Mouse (Mus musculus): ENCODE measurements at regions not wholly inside any gene's neighbourhood (a gene's known extent, or its start where the extent isn't known, plus 50 kb on each side); places are given as distances from the start of the nearest gene placed in this dataset.
"Not testable (repeated sequence)": the region's sequence is repeated elsewhere in the genome, so short reads cannot be mapped to it uniquely, and the experiment has no call there.

- not testable (repeated sequence) for H3K27ac ChIP-seq (ENCODE audit: insufficient read depth, low read length); H3K27me3 ChIP-seq (ENCODE audit: control insufficient read depth, insufficient read depth, low read length); H3K4me1 ChIP-seq (ENCODE audit: control insufficient read depth, insufficient read depth, low read length); H3K4me3 ChIP-seq (replicated peaks; ENCODE audit: insufficient read depth, low read depth, low read length)
- TF ChIP-seq CTCF (IDR thresholded peaks at IDR 0.05; ENCODE audit: borderline replicate concordance, insufficient read depth, low read depth, low read length): peak; percentile 60
- DNase-seq: peak in 1 of 2 experiments; percentile 5
- 11% methylated on average over 3 of the region's 3 CpGs for WGBS
Measured at GRCm38 (mm10) chr6:67812478-67812877, 276.9 kb upstream of the Tacstd2 start.

GRCm38 (mm10) chr6:67791393-67791792, 255.8 kb upstream of the Tacstd2 start:
- no peak for TF ChIP-seq POLR2A (IDR thresholded peaks at IDR 0.05; ENCODE audit: borderline replicate concordance, insufficient read depth, low read length)
- no peak for TF ChIP-seq CTCF (IDR thresholded peaks at IDR 0.05; ENCODE audit: borderline replicate concordance, insufficient read depth, low read depth, low read length)
- DNase-seq: no peak
- Histone ChIP-seq H3K27me3 (ENCODE audit: control insufficient read depth, insufficient read depth, low read length) (no peaks in the 10 kb centered on the region), H3K4me3 (replicated peaks; ENCODE audit: insufficient read depth, low read depth, low read length) (no peak overlapping the region), H3K27ac (ENCODE audit: insufficient read depth, low read length) (no peak overlapping the region), H3K4me1 (ENCODE audit: control insufficient read depth, insufficient read depth, low read length) (no peaks in the 10 kb centered on the region)

- WGBS: 67% methylated on average over 1 of the region's 1 CpGs
- no peak for TF ChIP-seq CTCF (IDR thresholded peaks at IDR 0.05; ENCODE audit: borderline replicate concordance, insufficient read depth, low read depth, low read length)
- TF ChIP-seq POLR2A (IDR thresholded peaks at IDR 0.05; ENCODE audit: borderline replicate concordance, insufficient read depth, low read length): no peak
- DNase-seq: no peak
- Histone ChIP-seq H3K4me3 (replicated peaks; ENCODE audit: insufficient read depth, low read depth, low read length) (no peak overlapping the region), H3K27me3 (ENCODE audit: control insufficient read depth, insufficient read depth, low read length) (no peaks in the 10 kb centered on the region), H3K27ac (ENCODE audit: insufficient read depth, low read length) (no peak overlapping the region), H3K4me1 (ENCODE audit: control insufficient read depth, insufficient read depth, low read length) (no peaks in the 10 kb centered on the region)
Measured at GRCm38 (mm10) chr6:67790742-67791141, 255.1 kb upstream of the Tacstd2 start.

- WGBS: 70% methylated on average over 7 of the region's 7 CpGs
- TF ChIP-seq CTCF (IDR thresholded peaks at IDR 0.05; ENCODE audit: borderline replicate concordance, insufficient read depth, low read depth, low read length) (no peak), POLR2A (IDR thresholded peaks at IDR 0.05; ENCODE audit: borderline replicate concordance, insufficient read depth, low read length) (no peak)
Measured at GRCm38 (mm10) chr6:67787091-67787765, 251.6 kb upstream of the Tacstd2 start.

DNA sequence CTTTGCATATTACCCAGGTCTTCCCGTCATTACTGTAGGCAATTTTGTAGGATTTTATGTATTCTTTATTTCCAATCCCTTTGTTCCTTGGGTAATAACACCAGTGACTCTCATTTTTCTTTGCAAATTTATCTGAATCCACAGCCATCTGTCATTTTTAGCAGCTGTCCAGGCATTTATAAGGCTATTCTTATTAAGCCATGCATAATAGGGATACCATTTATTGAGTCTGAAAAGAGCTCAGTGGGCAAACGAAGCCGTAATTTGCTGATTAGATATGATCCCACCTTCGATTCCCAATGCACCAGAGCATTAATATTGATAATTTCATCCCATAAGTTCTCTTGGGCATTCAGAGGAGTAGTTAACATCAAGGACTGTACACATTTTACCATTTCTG, 243.3 kb upstream of the Tacstd2 start:
- Histone ChIP-seq H3K27ac (ENCODE audit: insufficient read depth, low read length) (no peak overlapping the region), H3K4me1 (ENCODE audit: control insufficient read depth, insufficient read depth, low read length) (no peaks in the 10 kb centered on the region), H3K4me3 (replicated peaks; ENCODE audit: insufficient read depth, low read depth, low read length) (no peak overlapping the region), H3K27me3 (ENCODE audit: control insufficient read depth, insufficient read depth, low read length) (no peaks in the 10 kb centered on the region)
- no peak for DNase-seq
- WGBS: 69% methylated on average over 4 of the region's 4 CpGs
- TF ChIP-seq CTCF (IDR thresholded peaks at IDR 0.05; ENCODE audit: borderline replicate concordance, insufficient read depth, low read depth, low read length): no peak
- TF ChIP-seq POLR2A (IDR thresholded peaks at IDR 0.05; ENCODE audit: borderline replicate concordance, insufficient read depth, low read length): no peak

More at GRCm38 (mm10) chr6:67787091-67787765, 251.6 kb upstream of the Tacstd2 start:
- H3K27me3 ChIP-seq (ENCODE audit: control insufficient read depth, insufficient read depth, low read length): no peaks in the 10 kb centered on the region
- DNase-seq: no peak
- no peak overlapping the region for H3K27ac ChIP-seq (ENCODE audit: insufficient read depth, low read length)
- no peak overlapping the region for H3K4me3 ChIP-seq (replicated peaks; ENCODE audit: insufficient read depth, low read depth, low read length)
- H3K4me1 ChIP-seq (ENCODE audit: control insufficient read depth, insufficient read depth, low read length): no peaks in the 10 kb centered on the region

- DNase-seq; H3K27ac ChIP-seq (ENCODE audit: insufficient read depth, low read length); H3K4me1 ChIP-seq (ENCODE audit: control insufficient read depth, insufficient read depth, low read length); H3K4me3 ChIP-seq (replicated peaks; ENCODE audit: insufficient read depth, low read depth, low read length); H3K27me3 ChIP-seq (ENCODE audit: control insufficient read depth, insufficient read depth, low read length): not testable (repeated sequence)
- WGBS: 80% methylated on average over 1 of the region's 1 CpGs
Measured at GRCm38 (mm10) chr6:67754102-67754501, 218.5 kb upstream of the Tacstd2 start.

- H3K27me3 ChIP-seq (ENCODE audit: control insufficient read depth, insufficient read depth, low read length): no peaks in the 10 kb centered on the region
- 52% methylated on average over 1 of the region's 1 CpGs for WGBS
- TF ChIP-seq CTCF (IDR thresholded peaks at IDR 0.05; ENCODE audit: borderline replicate concordance, insufficient read depth, low read depth, low read length): no peak
- TF ChIP-seq POLR2A (IDR thresholded peaks at IDR 0.05; ENCODE audit: borderline replicate concordance, insufficient read depth, low read length): no peak
Measured at GRCm38 (mm10) chr6:67725611-67726010, 190.0 kb upstream of the Tacstd2 start.

DNA sequence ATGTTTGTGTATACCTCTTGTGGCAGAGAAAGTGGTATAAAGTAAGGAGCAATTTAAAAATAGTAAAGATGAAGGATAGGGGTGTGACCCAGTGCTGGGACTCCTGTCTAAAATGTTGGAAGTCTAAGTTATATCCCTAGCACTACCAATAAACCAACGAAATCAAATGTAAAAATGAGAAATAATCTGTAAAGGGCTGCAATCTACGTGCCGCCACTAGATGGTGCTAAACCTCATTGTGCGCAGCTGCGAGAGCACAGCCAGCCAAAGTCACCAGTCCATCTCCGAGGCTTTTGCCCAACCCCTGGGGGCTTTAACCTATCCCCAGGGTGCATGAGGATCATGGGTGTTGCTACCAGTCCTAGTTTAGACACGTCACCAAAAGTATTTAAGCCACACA, 163.4 kb upstream of the Tacstd2 start:
- DNase-seq: peak in 1 of 2 experiments; percentile 7
- H3K27ac ChIP-seq (ENCODE audit: insufficient read depth, low read length); H3K4me3 ChIP-seq (replicated peaks; ENCODE audit: insufficient read depth, low read depth, low read length); H3K4me1 ChIP-seq (ENCODE audit: control insufficient read depth, insufficient read depth, low read length); H3K27me3 ChIP-seq (ENCODE audit: control insufficient read depth, insufficient read depth, low read length): not testable (repeated sequence)
- 10% methylated on average over 6 of the region's 7 CpGs for WGBS

More at GRCm38 (mm10) chr6:67725611-67726010, 190.0 kb upstream of the Tacstd2 start:
- DNase-seq: no peak
- Histone ChIP-seq H3K27ac (ENCODE audit: insufficient read depth, low read length) (no peak overlapping the region), H3K4me1 (ENCODE audit: control insufficient read depth, insufficient read depth, low read length) (no peaks in the 10 kb centered on the region), H3K4me3 (replicated peaks; ENCODE audit: insufficient read depth, low read depth, low read length) (no peak overlapping the region)

GRCm38 (mm10) chr6:67690997-67691396, 155.4 kb upstream of the Tacstd2 start:
- not testable (repeated sequence) for H3K27me3 ChIP-seq (ENCODE audit: control insufficient read depth, insufficient read depth, low read length); H3K4me1 ChIP-seq (ENCODE audit: control insufficient read depth, insufficient read depth, low read length); H3K27ac ChIP-seq (ENCODE audit: insufficient read depth, low read length); DNase-seq; H3K4me3 ChIP-seq (replicated peaks; ENCODE audit: insufficient read depth, low read depth, low read length)
- 66% methylated on average over 3 of the region's 3 CpGs for WGBS

DNA sequence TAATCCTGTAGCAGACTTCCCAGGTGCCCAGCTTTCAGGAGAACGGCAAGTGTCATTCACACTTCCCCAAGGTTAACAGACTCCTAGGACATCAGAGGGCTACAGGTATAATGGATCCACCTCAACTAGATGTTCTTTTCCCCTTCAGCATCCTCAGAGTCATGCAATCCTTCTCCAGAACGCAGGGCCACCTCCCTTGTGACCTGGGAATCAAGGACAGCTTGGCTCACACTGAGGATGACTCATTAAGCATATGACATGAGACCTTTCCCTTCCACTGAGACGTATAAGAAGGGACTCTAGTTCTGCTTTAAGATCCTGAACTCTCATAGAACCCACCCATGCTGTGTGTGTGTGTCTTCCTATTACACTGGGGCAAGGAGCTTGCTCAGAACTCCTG, 147.5 kb upstream of the Tacstd2 start:
- not testable (repeated sequence) for H3K4me1 ChIP-seq (ENCODE audit: control insufficient read depth, insufficient read depth, low read length); H3K27ac ChIP-seq (ENCODE audit: insufficient read depth, low read length); H3K27me3 ChIP-seq (ENCODE audit: control insufficient read depth, insufficient read depth, low read length); DNase-seq; H3K4me3 ChIP-seq (replicated peaks; ENCODE audit: insufficient read depth, low read depth, low read length)
- WGBS: 60% methylated on average over 3 of the region's 3 CpGs

DNA sequence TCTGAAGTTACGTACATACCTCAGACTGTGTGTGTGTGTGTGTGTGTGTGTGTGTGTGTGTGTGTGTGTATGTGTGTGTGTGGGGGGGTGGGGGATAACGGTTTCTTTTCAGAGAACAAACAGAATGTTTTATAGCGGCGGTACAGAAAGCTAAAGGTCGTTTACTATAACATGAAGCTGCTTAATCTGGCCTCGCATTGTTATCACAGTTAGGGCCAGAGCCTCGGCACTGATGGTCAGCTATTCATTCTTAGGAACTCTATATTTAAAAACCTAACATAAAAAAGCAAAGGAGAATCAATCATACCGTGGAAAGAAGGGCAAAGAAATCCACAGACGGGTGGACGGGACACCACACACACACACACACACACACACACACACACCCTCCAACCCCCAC, 146.0 kb upstream of the Tacstd2 start:
- not testable (repeated sequence) for H3K4me3 ChIP-seq (replicated peaks; ENCODE audit: insufficient read depth, low read depth, low read length); H3K27ac ChIP-seq (ENCODE audit: insufficient read depth, low read length); H3K4me1 ChIP-seq (ENCODE audit: control insufficient read depth, insufficient read depth, low read length); DNase-seq; H3K27me3 ChIP-seq (ENCODE audit: control insufficient read depth, insufficient read depth, low read length)
- 61% methylated on average over 10 of the region's 10 CpGs for WGBS

DNA sequence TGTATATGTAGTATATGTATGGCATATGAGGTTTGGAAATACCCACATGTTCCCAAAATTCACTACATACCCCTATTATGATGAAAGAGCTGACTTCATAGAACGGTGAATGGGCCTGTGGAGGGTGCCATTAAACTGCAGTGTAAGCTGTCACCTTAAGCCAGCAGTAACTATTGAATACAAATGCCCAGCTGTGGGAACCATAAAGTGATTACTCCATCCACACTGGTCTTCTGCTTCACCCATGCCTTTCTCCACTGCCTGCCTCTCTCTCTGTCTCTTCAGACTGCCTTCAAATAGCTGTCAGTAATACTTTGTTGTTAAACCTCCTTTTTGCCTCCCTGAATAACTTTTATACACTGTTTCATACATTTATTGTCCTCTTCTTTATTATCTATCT, 143.5 kb upstream of the Tacstd2 start:
- not testable (repeated sequence) for H3K27ac ChIP-seq (ENCODE audit: insufficient read depth, low read length); H3K4me1 ChIP-seq (ENCODE audit: control insufficient read depth, insufficient read depth, low read length); H3K27me3 ChIP-seq (ENCODE audit: control insufficient read depth, insufficient read depth, low read length); H3K4me3 ChIP-seq (replicated peaks; ENCODE audit: insufficient read depth, low read depth, low read length); DNase-seq
- WGBS: 37% methylated on average over 1 of the region's 1 CpGs
